10 mouse cellular contexts compared by ENCODE assay signal in genomic region chr6:93140331-93140731, GRCm38 (mm10).
A peak's percentile ranks its signal among the peaks of the same experiment; 100 is the strongest.
DNase-seq lines count a peak whose midpoint lies in the region; ATAC-seq lines count a peak whose summit lies in the region.
"Had no signal": no experiment of that assay in that cellular context is flagged by ENCODE, and none has a peak within 500 bp of the region (broad histone marks: within the 10 kb centered on the region; RNA-seq: fewer than 3 reads in every experiment).

No protein-coding gene starts in this region.

- 33% methylated on average over 4 of the region's 4 CpGs for WGBS in heart, embryonic 10.5 days

- intact Hi-C loops in heart, postnatal 36 days (cut with DNase I) = loop anchor here (5.0 kb wide), 1 partner anchor 43 kb away; no protein-coding TSS in a partner anchor

- peak; percentile 6 to 11 for DNase-seq in heart, postnatal 36 days
- no peak for DNase-seq in heart, embryonic 10.5 days (ENCODE audit: low spot score)
- peak; percentile 36 for DNase-seq in Muller cell, postnatal 12 days (ENCODE audit: inconsistent ontology term)
- DNase-seq in lung, postnatal 10 days = peak; percentile 27
- no peak for DNase-seq in adrenal gland, adult (ENCODE audit: inconsistent age in 2 of 2, low spot score in 1 of 2)
- no peak for DNase-seq in cerebellum, adult 8-10 months
- no peak for DNase-seq in ovary, postnatal 10 days (ENCODE audit: low spot score)
- DNase-seq: gastrocnemius, postnatal 36 days had no signal

- H3K27me3 ChIP-seq in heart, embryonic 10.5 days (ENCODE audit: insufficient read depth, poor library complexity, severe bottlenecking) = no peaks in the 10 kb centered on the region

- no peak overlapping the region for H3K27ac ChIP-seq in heart, embryonic 10.5 days

- no peak overlapping the region for H3K4me3 ChIP-seq in heart, embryonic 10.5 days
- H3K4me3 ChIP-seq: myocyte had no signal

- ATAC-seq in frontal cortex, adult (ENCODE audit: low TSS enrichment) = peak; percentile 34; the same call in 1 of the 2 replicates

- no peaks in the 10 kb centered on the region for H3K9me3 ChIP-seq in heart, embryonic 10.5 days

- no peaks in the 10 kb centered on the region for H3K36me3 ChIP-seq in heart, embryonic 10.5 days

- no peaks in the 10 kb centered on the region for H3K4me1 ChIP-seq in heart, embryonic 10.5 days

Comparison
In these comparisons a context has a peak if more than half of its experiments do, and no peak if none do; other contexts are left out.
1. DNase-seq: peak in heart, postnatal 36 days (2 of 2), Muller cell, postnatal 12 days (single experiment) and lung, postnatal 10 days (single experiment); none in heart, embryonic 10.5 days (single experiment), adrenal gland, adult (0 of 2), cerebellum, adult 8-10 months (single experiment) and ovary, postnatal 10 days (single experiment).